Mouse (Mus musculus) heart, embryonic 13.5 days (tissue): ENCODE results near the gene Stag3. TPM values are rescaled to one million over a fixed set of nuclear protein-coding genes. Genes with fewer than 3 reads are reported as not detected.

Source experiments
- ATAC-seq: fragments of 200-750 bp; cut with Nextera tagmentation; 2 replicates; pipeline ENCODE4 v1.8.0; 2017; ENCODE audit warnings: moderate TSS enrichment; ENCODE audit not compliant: insufficient number of reproducible peaks, low FRiP score, low TSS enrichment; ENCODE audit errors: extremely low read depth
- H3K27ac ChIP-seq: fragments of 300-500 bp; sonication (generic); replicated peaks from 2 replicates; pipeline ENCODE4 v1.5.1; 2015; ENCODE audit warnings: moderate library complexity, mild to moderate bottlenecking, inconsistent platforms
- H3K27me3 ChIP-seq: fragments of 300-500 bp; sonication (generic); replicated peaks from 2 replicates; pipeline ENCODE4 v1.6.1; 2015; ENCODE audit warnings: mild to moderate bottlenecking, inconsistent platforms
- H3K36me3 ChIP-seq: fragments of 300-500 bp; sonication (generic); 2 replicates; pipeline ENCODE4 v1.6.1; 2015; ENCODE audit warnings: mild to moderate bottlenecking, inconsistent platforms
- H3K4me1 ChIP-seq: fragments of 300-500 bp; sonication (generic); 2 replicates; pipeline ENCODE4 v1.6.1; 2015; ENCODE audit warnings: inconsistent platforms
- H3K4me2 ChIP-seq: fragments of 300-500 bp; sonication (generic); 2 replicates; pipeline ENCODE4 v1.6.1; 2015; ENCODE audit warnings: inconsistent platforms, mild to moderate bottlenecking, moderate library complexity
- H3K4me3 ChIP-seq: fragments of 300-500 bp; sonication (generic); 2 replicates; pipeline ENCODE4 v1.5.1; 2015; ENCODE audit warnings: moderate library complexity, mild to moderate bottlenecking, inconsistent platforms
- H3K9ac ChIP-seq: fragments of 300-500 bp; sonication (generic); 2 replicates; pipeline ENCODE4 v1.6.1; 2015; ENCODE audit warnings: inconsistent platforms, mild to moderate bottlenecking, moderate library complexity
- H3K9me3 ChIP-seq: fragments of 300-500 bp; sonication (generic); 2 replicates; pipeline ENCODE4 v1.6.1; 2016; ENCODE audit warnings: inconsistent platforms
- WGBS: fragments of 180-500 bp; shearing (Covaris S2); methylation state at CpG from one replicate; pipeline ENCODE4 v1.1.7; 2015; ENCODE audit warnings: mixed read lengths; 5-methylcytosine and 5-hydroxymethylcytosine counted together
- polyA plus RNA-seq: library from polyadenylated mRNA; unstranded; fragments of >200 nt; fragmentation: Nextera tagmentation; extraction: Ambion mirVana; gene quantifications from 2 replicates; pipeline ENCODE4 v1.2.1, GENCODE M21; 2015

Gene Stag3
- polyA plus RNA-seq, 1 experiment from 2014 or later = 2.5 TPM

DNA sequence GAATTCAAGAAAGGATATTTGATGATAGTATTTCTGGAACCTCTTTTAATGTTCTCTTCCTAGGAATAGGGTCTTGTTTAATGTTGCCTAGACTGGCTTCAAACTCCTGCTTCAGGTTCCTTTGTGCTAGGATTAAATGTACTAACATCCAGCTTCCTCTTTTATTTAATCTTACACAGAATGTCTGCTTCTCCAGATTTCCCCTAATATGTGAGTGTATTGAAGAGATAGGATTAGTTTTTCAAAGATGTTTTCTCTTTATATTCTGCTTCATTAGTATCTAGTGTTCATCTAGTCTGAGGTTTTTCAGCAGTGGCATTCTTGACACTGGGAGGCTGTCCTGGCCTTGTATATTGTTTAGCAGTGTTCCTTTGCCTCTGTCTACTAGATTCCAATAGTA is 14.1 kb downstream of the Stag3 start:
- Histone ChIP-seq H3K4me1 (no peaks in the 10 kb centered on the region), H3K4me3 (no peak overlapping the region), H3K9me3 (no peaks in the 10 kb centered on the region), H3K27ac (no peak overlapping the region), H3K27me3 (no peaks in the 10 kb centered on the region), H3K9ac (no peak overlapping the region), H3K4me2 (no peak overlapping the region), H3K36me3 (no peaks in the 10 kb centered on the region; the same call in 1 of the 2 replicates)
- ATAC-seq = no peak

DNA sequence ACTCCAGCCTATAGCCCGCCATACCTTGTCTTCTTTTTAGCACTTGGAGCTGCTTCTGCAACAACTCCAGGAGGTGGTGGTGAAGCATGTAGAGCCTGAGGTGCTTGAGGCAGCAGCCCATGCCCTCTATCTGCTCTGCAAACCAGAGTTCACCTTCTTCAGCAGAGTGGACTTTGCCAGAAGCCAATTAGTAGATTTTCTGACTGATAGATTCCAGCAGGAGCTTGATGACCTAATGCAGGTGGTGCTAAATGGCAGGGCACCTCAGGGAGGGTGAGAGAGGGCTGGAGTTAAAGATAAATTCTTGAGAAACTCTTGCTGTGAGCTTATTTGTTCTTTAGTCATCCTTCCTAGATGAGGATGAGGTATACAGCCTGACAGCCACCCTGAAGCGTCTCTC is 19.6 kb downstream of the Stag3 start:
- no peaks in the 10 kb centered on the region for H3K9me3 ChIP-seq
- H3K4me2 ChIP-seq = no peak overlapping the region
- H3K27me3 ChIP-seq = no peaks in the 10 kb centered on the region
- WGBS = 63% methylated on average over 2 of the region's 2 CpGs
- no peaks in the 10 kb centered on the region; the same call in 1 of the 2 replicates for H3K36me3 ChIP-seq
- H3K27ac ChIP-seq = no peak overlapping the region
- no peak for ATAC-seq
- H3K4me3 ChIP-seq = no peak overlapping the region
- H3K9ac ChIP-seq = no peak overlapping the region
- H3K4me1 ChIP-seq = no peaks in the 10 kb centered on the region

DNA sequence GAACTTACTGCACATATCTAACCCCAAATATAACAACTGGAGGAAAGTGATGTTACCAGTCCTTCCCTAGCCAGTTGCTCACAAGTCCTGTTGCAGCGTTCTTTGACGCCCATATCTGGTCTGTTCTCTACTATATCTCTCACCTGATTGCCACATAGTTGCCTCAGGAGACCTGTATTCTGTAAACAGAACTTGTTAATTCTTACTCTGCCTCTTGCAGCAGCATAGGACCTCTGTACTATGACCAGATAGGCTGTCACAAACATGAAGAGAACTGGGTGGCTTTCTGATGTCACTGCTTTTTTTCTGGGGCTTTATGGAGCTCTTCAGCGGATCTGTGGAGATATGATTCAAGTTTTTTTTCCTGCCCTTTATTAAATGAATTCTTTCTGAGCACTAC is 32.8 kb downstream of the Stag3 start:
- 70% methylated on average over 3 of the region's 3 CpGs for WGBS
- no peak overlapping the region for H3K4me2 ChIP-seq
- no peak for ATAC-seq
- H3K9me3 ChIP-seq = no peaks in the 10 kb centered on the region
- H3K4me3 ChIP-seq = no peak overlapping the region
- no peaks in the 10 kb centered on the region for H3K36me3 ChIP-seq
- H3K27ac ChIP-seq = no peak overlapping the region
- no peaks in the 10 kb centered on the region for H3K4me1 ChIP-seq
- no peaks in the 10 kb centered on the region for H3K27me3 ChIP-seq
- no peak overlapping the region for H3K9ac ChIP-seq

DNA sequence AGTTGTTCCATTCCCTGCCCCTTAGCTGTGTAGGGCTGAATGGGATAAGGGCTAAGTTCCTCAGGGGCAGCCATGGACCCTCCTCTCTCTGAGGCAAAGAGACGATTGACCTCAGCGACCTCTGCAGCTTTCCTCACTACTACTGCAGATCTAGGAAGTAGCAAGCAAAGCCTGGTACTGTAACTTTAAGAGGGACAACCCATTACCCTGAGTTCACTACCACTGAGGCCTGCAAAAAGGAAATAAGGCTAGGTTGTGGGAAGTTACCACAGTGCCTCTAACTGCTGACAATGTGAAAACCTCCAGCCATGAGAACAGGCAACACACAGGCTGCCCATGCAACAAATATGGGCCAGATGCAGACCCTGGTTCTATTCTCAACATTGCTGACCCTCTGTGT is 61.6 kb downstream of the Stag3 start, which contains the start of gene Pvrig:
Gene Pvrig (plus strand): TSS at position 301 of the 400 bp plus-strand sequence.
- Histone ChIP-seq H3K4me2 (no peak within 1 kb of the TSS), H3K9me3 (no peaks in the 10 kb centered on the region), H3K4me1 (no peaks in the 10 kb centered on the region), H3K9ac (no peak within 1 kb of the TSS), H3K27me3 (no peaks in the 10 kb centered on the region), H3K36me3 (no peaks in the 10 kb centered on the region), H3K4me3 (no peak within 1 kb of the TSS), H3K27ac (no peak within 1 kb of the TSS)
- no peak for ATAC-seq
- WGBS = 69% methylated on average over 2 of the region's 2 CpGs

DNA sequence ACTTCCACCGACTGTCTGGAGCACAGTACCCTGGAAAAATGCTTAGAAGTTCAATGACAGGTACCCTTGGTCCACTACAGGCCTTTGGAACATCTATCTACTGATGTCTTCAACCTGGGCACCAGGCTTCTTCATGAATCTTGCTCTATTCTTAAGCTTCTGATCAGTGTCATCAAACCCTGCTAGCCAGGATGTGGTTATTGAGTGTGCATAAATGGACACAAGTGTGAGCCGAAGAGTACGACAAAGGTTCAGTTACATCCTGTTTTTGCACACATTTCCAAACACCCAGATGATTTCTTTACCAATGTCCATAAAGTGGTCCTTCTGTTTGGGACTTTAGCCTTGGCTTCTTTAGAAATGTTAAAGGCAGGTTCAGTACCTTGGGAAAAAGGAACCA is 63.2 kb downstream of the Stag3 start:
- H3K4me2 ChIP-seq = no peak overlapping the region
- 81% methylated on average over 3 of the region's 3 CpGs for WGBS
- ATAC-seq = no peak
- H3K36me3 ChIP-seq = no peaks in the 10 kb centered on the region
- no peaks in the 10 kb centered on the region for H3K9me3 ChIP-seq
- H3K27ac ChIP-seq = no peak overlapping the region
- no peak overlapping the region for H3K4me3 ChIP-seq
- no peak overlapping the region for H3K9ac ChIP-seq
- no peaks in the 10 kb centered on the region for H3K4me1 ChIP-seq
- no peaks in the 10 kb centered on the region for H3K27me3 ChIP-seq

Other genes starting within 250 kb of the Stag3 start
- gene Smok3c, start 227.0 kb upstream of the Stag3 start, polyA plus RNA-seq = not detected in 2 replicates
- 8.6 and 8.7 TPM in 2 replicates for gene Zkscan1, start 195.2 kb upstream of the Stag3 start, polyA plus RNA-seq
- gene Zscan21, start 163.3 kb upstream of the Stag3 start, polyA plus RNA-seq = 39.1 and 39.4 TPM in 2 replicates
- 11.5 and 12.2 TPM in 2 replicates for gene Zfp113, start 124.5 kb upstream of the Stag3 start, polyA plus RNA-seq
- 269 and 309 TPM in 2 replicates for gene Cops6, start 119.2 kb upstream of the Stag3 start, polyA plus RNA-seq
- gene Ap4m1, start 108.2 kb upstream of the Stag3 start, polyA plus RNA-seq = 12.9 and 13.7 TPM in 2 replicates
- 123 TPM in 2 replicates for gene Mcm7, start 107.8 kb upstream of the Stag3 start, polyA plus RNA-seq
- gene Taf6, start 92.8 kb upstream of the Stag3 start, polyA plus RNA-seq = 62.8 and 69.7 TPM in 2 replicates
- 26.1 and 27.1 TPM in 2 replicates for gene Cnpy4, start 92.8 kb upstream of the Stag3 start, polyA plus RNA-seq
- 5.8 and 5.9 TPM in 2 replicates for gene Mblac1, start 85.9 kb upstream of the Stag3 start, polyA plus RNA-seq
- gene Nxpe5, start 54.3 kb upstream of the Stag3 start, polyA plus RNA-seq = not detected in 2 replicates
- gene Lamtor4, start 24.8 kb upstream of the Stag3 start, polyA plus RNA-seq = 77.9 and 86.8 TPM in 2 replicates
- gene BC037034, start 16.2 kb upstream of the Stag3 start, polyA plus RNA-seq = 2.9 and 3.0 TPM in 2 replicates
- gene Gal3st4, start 7.4 kb upstream of the Stag3 start, polyA plus RNA-seq = 0.64 and 1.0 TPM in 2 replicates
- gene Gm43720, start 282 bp upstream of the Stag3 start, polyA plus RNA-seq = 0.04 and 0.06 TPM in 2 replicates
- 9.3 and 9.7 TPM in 2 replicates for gene Gpc2, start 235 bp upstream of the Stag3 start, polyA plus RNA-seq
- gene Pvrig, start 61.7 kb downstream of the Stag3 start, polyA plus RNA-seq = not detected in 2 replicates
- 19.1 and 19.9 TPM in 2 replicates for gene Zfp157, start 161.2 kb downstream of the Stag3 start, polyA plus RNA-seq